Mouse (Mus musculus) midbrain, embryonic 14.5 days (tissue): ENCODE measurements at regions not wholly inside any gene's neighbourhood (a gene's known extent, or its start where the extent isn't known, plus 50 kb on each side); places are given as distances from the start of the nearest gene placed in this dataset.

ENCODE experiments used
- ATAC-seq: fragments of 200-750 bp; cut with Nextera tagmentation; 2 replicates; pipeline ENCODE4 v1.8.0; 2017; ENCODE audit warnings: moderate number of reproducible peaks, moderate library complexity; ENCODE audit not compliant: low FRiP score, low TSS enrichment
- DNase-seq: peaks from one replicate; pipeline ENCODE4 v3.0.0-alpha.2; 2015
- H3K27ac ChIP-seq: fragments of 300-500 bp; sonication (generic); replicated peaks from 2 replicates; pipeline ENCODE4 v1.5.1; 2014; ENCODE audit warnings: mild to moderate bottlenecking, low read depth, low read length, moderate library complexity
- H3K27me3 ChIP-seq: fragments of 300-500 bp; sonication (generic); 2 replicates; pipeline ENCODE4 v1.6.1; 2014; ENCODE audit warnings: low read length, control low read depth, mixed read lengths; ENCODE audit not compliant: control insufficient read depth, insufficient read depth
- H3K36me3 ChIP-seq: fragments of 300-500 bp; sonication (generic); 2 replicates; pipeline ENCODE4 v1.6.1; 2014; ENCODE audit warnings: low read length, control low read depth; ENCODE audit not compliant: control insufficient read depth, insufficient read depth
- H3K4me1 ChIP-seq: fragments of 300-500 bp; sonication (generic); 2 replicates; pipeline ENCODE4 v1.6.1; 2014; ENCODE audit warnings: mild to moderate bottlenecking, antibody characterized with exemption, low read length, control low read depth; ENCODE audit not compliant: control insufficient read depth, insufficient read depth
- H3K4me2 ChIP-seq: fragments of 300-500 bp; sonication (generic); 2 replicates; pipeline ENCODE4 v1.6.1; 2014; ENCODE audit warnings: mild to moderate bottlenecking, low read length, moderate library complexity
- H3K4me3 ChIP-seq: fragments of 300-500 bp; sonication (generic); replicated peaks from 2 replicates; pipeline ENCODE4 v1.5.1; 2014; ENCODE audit warnings: low read depth, low read length
- H3K9ac ChIP-seq: fragments of 300-500 bp; sonication (generic); replicated peaks from 2 replicates; pipeline ENCODE4 v1.6.1; 2014; ENCODE audit warnings: mild to moderate bottlenecking, low read length, moderate library complexity
- H3K9me3 ChIP-seq: fragments of 300-500 bp; sonication (generic); 2 replicates; pipeline ENCODE4 v1.6.1; 2016; ENCODE audit warnings: low read length, control low read depth, mixed read lengths; ENCODE audit not compliant: control insufficient read depth
- WGBS: fragments of 180-500 bp; shearing (Covaris S2); extraction: QIAGEN DNeasy Blood & Tissue Kit; methylation state at CpG from one replicate; pipeline ENCODE4 v1.1.7; 2014; 5-methylcytosine and 5-hydroxymethylcytosine counted together

DNA sequence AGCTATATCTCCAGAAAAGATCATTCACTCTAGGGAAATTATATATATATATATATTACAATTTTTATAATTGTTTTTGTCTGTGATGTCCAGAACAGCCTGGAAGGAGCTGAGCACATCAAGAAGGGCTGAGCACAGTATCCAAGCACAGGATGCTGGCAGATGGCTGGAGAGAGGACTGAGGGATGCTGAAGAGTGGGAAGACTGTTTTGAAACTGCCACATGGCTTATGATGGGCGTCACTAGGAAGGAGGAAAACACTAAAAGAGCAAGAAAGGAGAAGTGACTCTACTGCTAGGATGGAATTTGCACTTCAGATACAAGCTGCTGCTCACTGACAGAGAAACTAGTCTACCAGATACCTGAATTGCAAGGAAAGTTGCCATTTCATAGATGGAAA lies 50.4 kb upstream of the Atg10 start:
- Histone ChIP-seq H3K4me3 (no peak overlapping the region), H3K9ac (no peak overlapping the region), H3K36me3 (no peaks in the 10 kb centered on the region), H3K4me2 (no peak overlapping the region), H3K27ac (no peak overlapping the region), H3K4me1 (no peaks in the 10 kb centered on the region), H3K27me3 (no peaks in the 10 kb centered on the region), H3K9me3 (no peaks in the 10 kb centered on the region)
- ATAC-seq (no peak), DNase-seq (no peak)
- 96% methylated on average over 1 of the region's 1 CpGs for WGBS

DNA sequence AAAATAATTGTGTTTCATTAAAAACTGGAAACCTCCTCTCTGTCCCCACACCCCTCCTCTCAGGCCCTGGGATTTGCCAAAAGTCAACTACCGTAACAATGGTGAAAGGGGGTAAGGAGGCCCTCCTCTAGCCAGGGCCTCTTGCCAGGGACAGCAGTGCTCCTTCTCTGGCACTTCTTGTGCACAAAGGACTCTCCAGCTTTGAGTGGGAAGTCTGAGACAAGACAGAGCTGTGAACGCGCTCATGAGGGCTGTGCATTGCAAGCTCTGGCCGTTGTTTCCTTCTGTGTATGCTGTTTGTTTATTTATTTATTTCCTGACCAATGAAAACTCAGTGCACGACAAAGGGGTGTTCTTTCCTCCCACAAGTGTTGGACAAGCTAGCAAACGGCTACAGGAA lies 50.8 kb upstream of the Atg10 start:
- WGBS = 69% methylated on average over 6 of the region's 6 CpGs
- Histone ChIP-seq H3K9me3 (no peaks in the 10 kb centered on the region), H3K4me3 (no peak overlapping the region), H3K27me3 (no peaks in the 10 kb centered on the region), H3K9ac (no peak overlapping the region), H3K36me3 (no peaks in the 10 kb centered on the region), H3K4me1 (no peaks in the 10 kb centered on the region), H3K27ac (no peak overlapping the region), H3K4me2 (no peak overlapping the region)
- ATAC-seq = 0 out of 2 replicates have a peak, but pooled peaks have one; percentile 17
- DNase-seq = peak; percentile 20

DNA sequence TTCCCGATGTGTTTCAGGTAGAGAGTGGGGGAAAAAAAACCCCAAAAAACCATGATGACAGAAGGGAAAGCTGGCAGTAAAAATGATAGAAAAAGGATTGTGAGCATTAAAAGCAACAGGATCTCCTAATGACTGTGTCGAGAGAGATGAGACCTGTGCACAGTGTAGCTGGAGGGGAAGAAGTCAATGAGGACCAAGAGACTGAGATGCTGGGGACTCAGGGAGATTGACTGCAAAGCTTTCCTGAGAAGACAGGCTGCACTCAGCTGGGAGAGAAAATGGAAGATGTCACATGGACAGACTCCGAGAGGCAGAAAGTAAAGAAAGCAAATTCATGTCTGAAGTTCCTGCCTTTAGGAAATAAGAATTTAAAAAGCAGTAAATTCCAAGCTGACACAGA lies 55.7 kb upstream of the Atg10 start:
- no peaks in the 10 kb centered on the region for H3K4me1 ChIP-seq
- no peak for ATAC-seq
- no peaks in the 10 kb centered on the region for H3K9me3 ChIP-seq
- no peaks in the 10 kb centered on the region for H3K27me3 ChIP-seq
- peak; percentile 9 for DNase-seq
- H3K9ac ChIP-seq = no peak overlapping the region
- H3K36me3 ChIP-seq = no peaks in the 10 kb centered on the region
- H3K4me2 ChIP-seq = no peak overlapping the region
- no peak overlapping the region for H3K27ac ChIP-seq
- WGBS = 83% methylated on average over 3 of the region's 3 CpGs
- H3K4me3 ChIP-seq = no peak overlapping the region

DNA sequence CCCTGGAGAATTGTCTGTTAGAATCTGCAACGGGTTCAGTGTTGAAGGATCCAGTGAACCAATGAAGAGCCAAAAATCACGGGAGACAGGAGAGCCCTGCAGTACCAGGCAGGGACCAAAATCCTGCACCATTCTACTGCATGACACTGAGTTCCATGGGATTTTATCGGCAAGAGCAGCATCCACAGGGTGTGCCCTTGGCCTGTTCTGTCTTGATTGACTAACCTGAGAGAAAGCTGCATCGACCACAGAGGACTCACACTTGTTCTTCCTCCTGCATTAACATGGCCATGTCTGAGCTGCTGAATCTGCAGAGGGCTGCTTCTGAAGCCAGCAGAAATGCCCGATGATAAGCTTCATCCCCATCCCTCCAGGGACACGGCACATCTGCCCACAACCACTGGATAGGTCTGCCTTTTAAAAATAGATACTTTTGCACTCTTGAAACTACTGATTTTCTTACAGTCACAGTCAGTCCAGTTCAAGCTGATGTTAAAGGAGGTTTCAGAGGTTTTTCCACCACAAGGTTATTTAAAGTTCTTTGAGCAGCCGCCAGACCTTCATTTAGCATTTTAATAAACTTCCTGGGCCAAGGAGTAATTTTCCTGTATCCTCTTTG lies 71.9 kb upstream of the Atg10 start:
- Histone ChIP-seq H3K9ac (no peak overlapping the region), H3K4me1 (no peaks in the 10 kb centered on the region), H3K4me2 (no peak overlapping the region), H3K36me3 (no peaks in the 10 kb centered on the region), H3K4me3 (no peak overlapping the region), H3K9me3 (no peaks in the 10 kb centered on the region), H3K27me3 (no peaks in the 10 kb centered on the region), H3K27ac (no peak overlapping the region)
- DNase-seq (no peak), ATAC-seq (no peak)
- 81% methylated on average over 7 of the region's 7 CpGs for WGBS

DNA sequence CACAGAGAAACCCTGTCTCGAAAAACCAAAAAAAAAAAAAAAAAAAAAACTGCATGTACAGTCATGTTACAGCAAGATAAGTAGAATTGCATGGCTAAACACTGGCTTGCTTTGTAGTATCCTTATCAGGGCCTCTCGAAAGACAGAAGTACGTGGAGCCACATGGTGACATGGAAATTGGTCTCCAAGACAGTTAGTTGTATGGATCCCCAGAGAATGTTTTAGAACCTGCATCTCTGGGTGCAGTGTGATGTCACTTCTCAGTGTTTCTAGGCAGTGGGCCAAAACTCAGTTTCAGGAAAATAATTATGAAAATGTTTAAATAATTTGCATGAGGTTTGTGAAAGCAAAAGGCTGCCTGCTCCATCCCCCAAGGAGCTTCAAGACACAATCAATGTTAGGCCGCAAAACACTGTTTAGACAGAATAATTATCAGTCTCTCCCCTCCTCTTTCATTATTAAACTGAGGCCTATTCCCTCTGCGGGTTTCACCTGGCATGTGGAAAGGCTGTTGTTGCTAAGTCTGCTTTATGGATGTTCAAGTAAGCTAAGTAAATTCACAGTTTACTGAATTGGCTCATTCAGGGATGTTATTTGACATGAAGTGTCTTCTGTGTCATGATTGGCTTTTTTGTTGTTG lies 72.9 kb upstream of the Atg10 start:
- Histone ChIP-seq H3K4me1 (no peaks in the 10 kb centered on the region), H3K9me3 (no peaks in the 10 kb centered on the region), H3K36me3 (no peaks in the 10 kb centered on the region), H3K27me3 (no peaks in the 10 kb centered on the region), H3K9ac (no peak overlapping the region), H3K4me2 (no peak overlapping the region), H3K4me3 (no peak overlapping the region), H3K27ac (no peak overlapping the region; the same call in 1 of the 2 replicates)
- DNase-seq (peak; percentile 25), ATAC-seq (no peak; the same call in 1 of the 2 replicates)
- WGBS = 69% methylated on average over 5 of the region's 5 CpGs

DNA sequence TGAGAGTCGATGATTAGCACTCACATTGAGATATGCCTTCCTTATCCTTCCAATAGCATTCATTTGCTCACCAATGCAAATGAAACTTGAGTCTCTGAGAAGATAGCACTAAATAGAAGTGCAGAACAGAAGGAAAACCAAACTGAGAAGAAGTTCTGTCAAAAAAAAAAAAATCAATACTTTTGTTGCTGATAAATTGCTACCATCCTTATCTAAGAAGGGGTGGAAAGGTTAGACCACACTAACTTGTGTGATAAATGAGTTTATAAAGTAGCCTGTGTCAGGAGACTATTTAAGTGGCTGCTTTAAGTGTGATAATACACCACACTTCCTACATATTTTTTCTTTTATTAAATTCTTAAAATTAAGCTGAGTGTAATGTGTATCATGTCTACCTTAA lies 78.1 kb upstream of the Atg10 start:
- H3K36me3 ChIP-seq = no peaks in the 10 kb centered on the region
- no peak overlapping the region for H3K9ac ChIP-seq
- ATAC-seq (no peak), DNase-seq (no peak)
- H3K4me3 ChIP-seq = no peak overlapping the region
- H3K9me3 ChIP-seq = no peaks in the 10 kb centered on the region
- no peak overlapping the region for H3K27ac ChIP-seq
- no peak overlapping the region for H3K4me2 ChIP-seq
- no peaks in the 10 kb centered on the region for H3K27me3 ChIP-seq
- no peaks in the 10 kb centered on the region for H3K4me1 ChIP-seq
- WGBS = 87% methylated on average over 1 of the region's 1 CpGs

DNA sequence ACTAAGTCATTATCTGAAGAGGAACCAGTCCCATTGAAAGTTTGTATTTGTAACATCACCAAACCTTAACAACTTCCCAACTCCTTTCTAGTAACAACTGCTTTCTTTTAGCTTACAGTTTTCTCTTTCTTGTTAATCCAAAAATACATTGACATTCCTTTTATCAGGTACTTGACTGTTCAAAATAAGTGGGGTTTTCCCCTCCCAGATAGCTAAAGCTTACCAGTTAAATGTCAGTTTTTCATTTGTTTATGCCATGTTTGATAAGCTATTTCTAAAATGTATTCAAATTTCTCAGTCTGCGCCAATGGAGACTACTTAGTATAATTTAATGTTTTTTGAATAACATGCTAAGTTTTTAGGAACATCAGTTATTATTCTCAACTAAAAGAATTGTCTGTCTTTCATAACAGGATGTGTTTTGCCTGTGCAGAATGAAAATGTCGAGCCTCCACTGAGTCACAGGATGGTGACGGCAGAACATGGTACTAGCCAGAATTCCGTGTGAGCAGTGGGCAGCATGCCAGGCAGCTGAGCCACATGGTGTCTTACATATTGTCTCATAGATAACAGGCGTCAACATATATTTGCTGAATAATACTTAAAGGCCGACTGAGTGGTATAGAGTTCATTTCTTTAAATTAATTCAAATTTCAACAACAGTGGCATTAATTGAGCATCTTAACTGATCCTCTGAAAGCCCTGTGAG lies 82.1 kb upstream of the Atg10 start:
- no peak overlapping the region for H3K27ac ChIP-seq
- no peak overlapping the region for H3K4me2 ChIP-seq
- DNase-seq = peak; percentile 33
- H3K4me1 ChIP-seq = no peaks in the 10 kb centered on the region
- H3K27me3 ChIP-seq = no peaks in the 10 kb centered on the region
- H3K9ac ChIP-seq = no peak overlapping the region
- H3K4me3 ChIP-seq = no peak overlapping the region
- WGBS = 74% methylated on average over 6 of the region's 6 CpGs
- no peaks in the 10 kb centered on the region for H3K9me3 ChIP-seq
- H3K36me3 ChIP-seq = no peaks in the 10 kb centered on the region
- ATAC-seq = no peak

DNA sequence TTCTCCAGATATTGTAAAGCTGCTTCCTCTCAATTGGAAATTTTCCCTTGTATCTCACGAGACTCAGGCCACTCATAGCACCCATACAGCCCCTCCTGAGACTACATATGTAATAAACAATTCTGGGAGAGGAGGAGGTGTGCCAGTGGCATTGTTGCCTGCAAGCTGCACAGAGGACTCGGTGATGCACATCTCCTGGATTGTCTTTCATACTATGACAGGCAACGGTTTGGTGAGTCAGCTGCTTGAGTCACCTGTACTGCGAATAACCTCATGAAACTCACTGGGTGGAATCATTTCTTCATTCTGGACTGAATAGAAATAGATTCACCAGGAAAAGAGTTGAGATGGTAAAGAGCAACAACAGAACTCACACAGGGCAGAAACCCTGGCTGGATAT lies 82.8 kb upstream of the Atg10 start:
- no peak for DNase-seq
- no peaks in the 10 kb centered on the region for H3K9me3 ChIP-seq
- H3K27ac ChIP-seq = no peak overlapping the region
- H3K4me3 ChIP-seq = no peak overlapping the region
- WGBS = 70% methylated on average over 4 of the region's 4 CpGs
- no peaks in the 10 kb centered on the region for H3K4me1 ChIP-seq
- H3K4me2 ChIP-seq = no peak overlapping the region
- ATAC-seq = no peak
- no peaks in the 10 kb centered on the region for H3K36me3 ChIP-seq
- H3K27me3 ChIP-seq = no peaks in the 10 kb centered on the region
- no peak overlapping the region for H3K9ac ChIP-seq
